Mouse (Mus musculus) testis, postnatal 10 days (tissue): ENCODE results near the gene Pgam1.
A peak's percentile ranks its signal among the peaks of the same experiment; 100 is the strongest.
"Not testable (repeated sequence)": the region's sequence is repeated elsewhere in the genome, so short reads cannot be mapped to it uniquely, and the experiment has no call there.

ENCODE experiments used
- DNase-seq: peaks from one replicate; pipeline ENCODE4 v3.0.0; 2021; ENCODE audit warnings: low spot score

Gene Pgam1

GRCm38 (mm10) chr19:41911178-41912073 is at the start of gene Pgam1:
Pgam1 (plus strand) TSS chr19:41911923.
- peak; percentile 98 for DNase-seq

GRCm38 (mm10) chr19:41866707-41867106 is 45.0 kb upstream of the Pgam1 start:
- DNase-seq = no peak

GRCm38 (mm10) chr19:41869296-41869695 is 42.4 kb upstream of the Pgam1 start:
- DNase-seq = no peak

GRCm38 (mm10) chr19:41869946-41870345 is 41.8 kb upstream of the Pgam1 start:
- not testable (repeated sequence) for DNase-seq

- DNase-seq = no peak
Measured at GRCm38 (mm10) chr19:41872285-41872684, 39.4 kb upstream of the Pgam1 start.

- DNase-seq = no peak
Measured at GRCm38 (mm10) chr19:41874356-41874755, 37.4 kb upstream of the Pgam1 start.

- no peak for DNase-seq
Measured at GRCm38 (mm10) chr19:41881842-41882241, 29.9 kb upstream of the Pgam1 start.

GRCm38 (mm10) chr19:41883882-41884281 is 27.8 kb upstream of the Pgam1 start:
- DNase-seq = no peak

- DNase-seq = no peak
Measured at GRCm38 (mm10) chr19:41888191-41888590, 23.5 kb upstream of the Pgam1 start.

- DNase-seq = no peak
Measured at GRCm38 (mm10) chr19:41894959-41895358, 16.8 kb upstream of the Pgam1 start.

- DNase-seq = peak; percentile 74
Measured at GRCm38 (mm10) chr19:41895460-41896318, 16.0 kb upstream of the Pgam1 start, which contains the start of gene Rrp12. Rrp12 (minus strand) TSS chr19:41896173.

- no peak for DNase-seq
Measured at GRCm38 (mm10) chr19:41896319-41896711, 15.4 kb upstream of the Pgam1 start.

- no peak for DNase-seq
Measured at GRCm38 (mm10) chr19:41898860-41899259, 12.9 kb upstream of the Pgam1 start.

- no peak for DNase-seq
Measured at GRCm38 (mm10) chr19:41900495-41901090, 11.1 kb upstream of the Pgam1 start.

GRCm38 (mm10) chr19:41901696-41902095 is 10.0 kb upstream of the Pgam1 start:
- DNase-seq = peak; percentile 60

GRCm38 (mm10) chr19:41902848-41903593 is 8.7 kb upstream of the Pgam1 start:
- no peak for DNase-seq

- DNase-seq = no peak
Measured at GRCm38 (mm10) chr19:41905246-41905645, 6.5 kb upstream of the Pgam1 start.

- no peak for DNase-seq
Measured at GRCm38 (mm10) chr19:41906311-41907078, 5.2 kb upstream of the Pgam1 start.

- DNase-seq = no peak
Measured at GRCm38 (mm10) chr19:41907079-41907760, 4.5 kb upstream of the Pgam1 start.

- DNase-seq = no peak
Measured at GRCm38 (mm10) chr19:41908736-41909135, 3.0 kb upstream of the Pgam1 start.
